Mouse (Mus musculus): Measurements from ENCODE around the gene Irf2bp1.

Gene Irf2bp1

GRCm38 (mm10) chr7:19000421-19000820, 3.4 kb upstream of the Irf2bp1 start:
- DNase-seq (ENCODE audit: low spot score in 2 of 2): peak; percentile 36 to 46

GRCm38 (mm10) chr7:19001066-19001806, 2.6 kb upstream of the Irf2bp1 start:
- peak; percentile 93 to 94 for DNase-seq (ENCODE audit: low spot score in 2 of 2)

GRCm38 (mm10) chr7:19001807-19002085, 2.1 kb upstream of the Irf2bp1 start:
- DNase-seq (ENCODE audit: low spot score in 2 of 2): no peak

- no peak for DNase-seq (ENCODE audit: low spot score in 2 of 2)
Measured at GRCm38 (mm10) chr7:19002115-19002514, 1.7 kb upstream of the Irf2bp1 start.

- peak; percentile 60 to 63 for DNase-seq (ENCODE audit: low spot score in 2 of 2)
Measured at GRCm38 (mm10) chr7:19002848-19003498, 871 bp upstream of the Irf2bp1 start.

- DNase-seq (ENCODE audit: low spot score in 2 of 2): no peak
Measured at GRCm38 (mm10) chr7:19004631-19005079, 811 bp downstream of the Irf2bp1 start.

- no peak for DNase-seq (ENCODE audit: low spot score in 2 of 2)
Measured at GRCm38 (mm10) chr7:19005417-19006121, 1.7 kb downstream of the Irf2bp1 start.

- peak; percentile 56 to 77 for DNase-seq (ENCODE audit: low spot score in 2 of 2)
Measured at GRCm38 (mm10) chr7:19006476-19006875, 2.6 kb downstream of the Irf2bp1 start.

- DNase-seq (ENCODE audit: low spot score in 2 of 2): no peak
Measured at GRCm38 (mm10) chr7:19007026-19007977, 3.5 kb downstream of the Irf2bp1 start.

- no peak for DNase-seq (ENCODE audit: low spot score in 2 of 2)
Measured at GRCm38 (mm10) chr7:19010581-19010980, 6.7 kb downstream of the Irf2bp1 start.

- DNase-seq (ENCODE audit: low spot score in 2 of 2): no peak
Measured at GRCm38 (mm10) chr7:19012025-19012621, 8.3 kb downstream of the Irf2bp1 start.

GRCm38 (mm10) chr7:19012882-19013281, 9.0 kb downstream of the Irf2bp1 start:
- DNase-seq (ENCODE audit: low spot score in 2 of 2): no peak

- DNase-seq (ENCODE audit: low spot score in 2 of 2): no peak
Measured at GRCm38 (mm10) chr7:19014452-19014851, 10.6 kb downstream of the Irf2bp1 start.

- no peak for DNase-seq (ENCODE audit: low spot score in 2 of 2)
Measured at GRCm38 (mm10) chr7:19016042-19016441, 12.2 kb downstream of the Irf2bp1 start.

- DNase-seq (ENCODE audit: low spot score in 2 of 2): no peak
Measured at GRCm38 (mm10) chr7:19017909-19018308, 14.1 kb downstream of the Irf2bp1 start.

- DNase-seq (ENCODE audit: low spot score in 2 of 2): no peak
Measured at GRCm38 (mm10) chr7:19021048-19021447, 17.2 kb downstream of the Irf2bp1 start.

GRCm38 (mm10) chr7:19022189-19022958, 18.5 kb downstream of the Irf2bp1 start:
- no peak for DNase-seq (ENCODE audit: low spot score in 2 of 2)

GRCm38 (mm10) chr7:19023357-19023814, 19.5 kb downstream of the Irf2bp1 start, which contains the start of gene Foxa3:
Gene Foxa3, minus strand, starts transcription at chr7:19023538.
- peak; percentile 40 to 52 for DNase-seq (ENCODE audit: low spot score in 2 of 2)

GRCm38 (mm10) chr7:19024096-19024506, 20.3 kb downstream of the Irf2bp1 start, which contains the start of gene Sympk:
Gene Sympk, plus strand, starts transcription at chr7:19024377.
- peak; percentile 94 to 95 for DNase-seq (ENCODE audit: low spot score in 2 of 2)
